Mouse (Mus musculus) midbrain, postnatal 0 days (tissue): ENCODE measurements around the gene Lims1. TPM values are rescaled to one million over a fixed set of nuclear protein-coding genes. Genes with fewer than 3 reads are reported as not detected.

Experiments used
- ATAC-seq: fragments of 200-750 bp; cut with Nextera tagmentation; 2 replicates; pipeline ENCODE4 v1.8.0; 2017; ENCODE audit warnings: moderate number of reproducible peaks, mild to moderate bottlenecking, moderate TSS enrichment, moderate library complexity; ENCODE audit not compliant: low FRiP score
- DNase-seq: peaks from one replicate; pipeline ENCODE4 v3.0.0-alpha.2; 2015; ENCODE audit warnings: low spot score
- H3K27ac ChIP-seq: fragments of 300-500 bp; sonication (generic); 2 replicates; pipeline ENCODE4 v1.5.1; 2014; ENCODE audit warnings: low read depth, mild to moderate bottlenecking, low read length, mixed read lengths
- H3K27me3 ChIP-seq: fragments of 300-500 bp; sonication (generic); 2 replicates; pipeline ENCODE4 v1.6.1; 2014; ENCODE audit warnings: low read length, control low read depth, mixed read lengths; ENCODE audit not compliant: insufficient read depth
- H3K36me3 ChIP-seq: fragments of 300-500 bp; sonication (generic); 2 replicates; pipeline ENCODE4 v1.6.1; 2014; ENCODE audit warnings: low read length, control low read depth, mixed read lengths; ENCODE audit not compliant: insufficient read depth
- H3K4me1 ChIP-seq: fragments of 300-500 bp; sonication (generic); 2 replicates; pipeline ENCODE4 v1.6.1; 2014; ENCODE audit warnings: mild to moderate bottlenecking, control low read depth, antibody characterized with exemption, low read length, mixed read lengths; ENCODE audit not compliant: insufficient read depth
- H3K4me2 ChIP-seq: fragments of 300-500 bp; sonication (generic); 2 replicates; pipeline ENCODE4 v1.6.1; 2014; ENCODE audit warnings: low read depth, mild to moderate bottlenecking, low read length, mixed read lengths; ENCODE audit not compliant: poor library complexity, severe bottlenecking
- H3K4me3 ChIP-seq: fragments of 300-500 bp; sonication (generic); 2 replicates; pipeline ENCODE4 v1.5.1; 2014; ENCODE audit warnings: low read depth, mild to moderate bottlenecking, low read length, moderate library complexity
- H3K9ac ChIP-seq: fragments of 300-500 bp; sonication (generic); replicated peaks from 2 replicates; pipeline ENCODE4 v1.6.1; 2014; ENCODE audit warnings: mild to moderate bottlenecking, low read length, moderate library complexity, mixed read lengths; ENCODE audit not compliant: poor library complexity, severe bottlenecking
- H3K9me3 ChIP-seq: fragments of 300-500 bp; sonication (generic); 2 replicates; pipeline ENCODE4 v1.6.1; 2016; ENCODE audit warnings: low read length, control low read depth
- CTCF ChIP-seq: IDR thresholded peaks from 2 replicates; pipeline ENCODE4 v1.5.1; 2016; ENCODE audit warnings: antibody characterized with exemption, mild to moderate bottlenecking
- whole genome bisulfite sequencing: fragments of 180-500 bp; shearing (Covaris S2); extraction: QIAGEN DNeasy Blood & Tissue Kit; methylation state at CpG from one replicate; pipeline ENCODE4 v1.1.7; 2014; 5-methylcytosine and 5-hydroxymethylcytosine counted together
- polyA plus RNA-seq: library from polyadenylated mRNA; unstranded; fragments of >200 nt; fragmentation: Nextera tagmentation; extraction: Ambion mirVana; gene quantifications from 2 replicates; pipeline ENCODE4 v1.2.1, GENCODE M21; 2015
- total RNA-seq: library from RNA; depleted of rRNA; stranded (reverse); fragments of >200 nt; gene quantifications from 2 replicates; pipeline ENCODE4 v1.2.3, GENCODE M21; 2014; rRNA removed

Lims1 gene
- total RNA-seq (32.3 and 39.4 TPM in 2 replicates), polyA plus RNA-seq (41.3 and 44.0 TPM in 2 replicates)

DNA sequence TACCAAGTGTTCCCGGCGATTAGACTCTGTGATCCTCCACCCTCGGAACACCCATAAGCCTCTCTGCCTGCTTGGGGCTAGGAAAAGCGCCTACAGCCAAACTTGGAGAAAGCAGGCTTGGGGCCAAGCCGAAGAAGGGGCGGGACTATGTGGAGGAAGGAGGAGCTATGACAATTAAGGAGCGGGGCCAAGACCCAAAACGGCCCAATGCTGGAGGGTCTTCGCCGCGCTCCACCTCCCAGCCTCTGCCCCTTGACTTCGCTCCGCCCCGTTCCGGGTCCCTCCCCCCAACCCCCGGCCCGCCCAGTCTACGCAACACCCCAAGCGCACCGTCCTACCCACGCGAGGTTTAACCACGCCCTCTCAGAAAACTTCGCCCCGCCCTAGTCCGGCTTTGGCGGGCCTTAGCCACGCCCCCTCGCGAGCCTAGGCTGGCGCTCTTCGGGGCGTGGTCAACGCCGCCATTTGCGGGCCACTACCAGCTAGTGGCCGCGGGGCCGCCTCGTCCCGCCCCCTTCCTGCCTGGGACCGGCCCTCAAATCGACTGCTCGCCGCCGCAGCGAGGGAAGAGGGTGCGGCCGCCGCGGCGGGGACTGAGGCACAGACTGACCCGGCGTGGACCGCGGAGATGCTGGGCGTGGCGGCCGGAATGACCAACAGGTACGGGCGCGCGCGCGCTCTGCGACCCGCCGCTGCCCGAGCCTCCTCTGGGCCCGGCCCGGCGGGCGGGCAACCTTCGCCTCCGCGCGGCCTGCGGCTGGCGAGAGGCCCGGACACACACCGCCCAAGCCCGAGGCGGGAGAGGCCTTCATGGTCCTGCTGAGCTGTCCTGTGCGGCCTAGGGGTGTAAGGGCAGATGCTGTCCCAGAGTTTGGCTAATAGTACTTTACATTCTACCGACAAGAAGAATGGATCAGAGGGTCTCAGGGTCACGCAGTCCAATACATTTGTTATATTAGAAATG is at the start of gene Lims1:
Gene Lims1, plus strand, starts transcription at position 439 of the 964 bp plus-strand sequence.
- H3K9me3 ChIP-seq, result no peaks in the 10 kb centered on the region
- WGBS, result under 1% methylated on average over 79 of the region's 86 CpGs
- H3K9ac ChIP-seq, result peak within 1 kb of the TSS; percentile 75
- H3K27me3 ChIP-seq, result no peaks in the 10 kb centered on the region
- no peak; the same call in none of the 2 replicates for TF ChIP-seq CTCF
- peak within 1 kb of the TSS; percentile 57 for H3K4me2 ChIP-seq
- DNase-seq (peak; percentile 98), ATAC-seq (peak; percentile 97)
- peaks cover 14% of the 10 kb centered on the region for H3K4me1 ChIP-seq
- peak within 1 kb of the TSS; percentile 87 for H3K4me3 ChIP-seq
- H3K36me3 ChIP-seq, result no peaks in the 10 kb centered on the region
- H3K27ac ChIP-seq, result peak within 1 kb of the TSS; percentile 77

DNA sequence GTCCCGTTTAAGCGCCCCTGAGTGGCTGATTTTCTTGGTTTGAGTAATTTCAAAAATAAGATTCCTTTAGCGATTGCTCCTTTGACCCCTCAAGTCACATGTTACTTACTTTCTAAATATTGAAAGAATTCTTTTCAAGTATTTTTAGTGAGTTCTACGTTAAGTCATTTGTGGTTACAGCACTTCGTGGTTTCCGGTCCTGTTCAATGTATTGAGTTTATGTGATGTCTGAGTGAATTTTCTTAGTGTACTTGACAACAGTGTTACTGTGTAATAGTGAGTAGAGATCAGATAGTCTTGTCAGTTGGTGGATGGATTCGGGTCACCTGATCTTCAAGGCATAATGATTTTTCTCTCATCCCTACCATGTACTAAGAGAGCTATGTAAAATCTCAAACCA is 41.0 kb upstream of the Lims1 start:
- Histone ChIP-seq H3K9ac (no peak overlapping the region), H3K27ac (no peak overlapping the region), H3K4me3 (no peak overlapping the region), H3K36me3 (peaks cover 20% of the 10 kb centered on the region; the same call in 1 of the 2 replicates), H3K4me1 (no peaks in the 10 kb centered on the region), H3K27me3 (no peaks in the 10 kb centered on the region), H3K9me3 (no peaks in the 10 kb centered on the region), H3K4me2 (no peak overlapping the region)
- ATAC-seq (no peak), DNase-seq (no peak)
- WGBS, result 97% methylated on average over 7 of the region's 7 CpGs
- TF ChIP-seq CTCF, result no peak

DNA sequence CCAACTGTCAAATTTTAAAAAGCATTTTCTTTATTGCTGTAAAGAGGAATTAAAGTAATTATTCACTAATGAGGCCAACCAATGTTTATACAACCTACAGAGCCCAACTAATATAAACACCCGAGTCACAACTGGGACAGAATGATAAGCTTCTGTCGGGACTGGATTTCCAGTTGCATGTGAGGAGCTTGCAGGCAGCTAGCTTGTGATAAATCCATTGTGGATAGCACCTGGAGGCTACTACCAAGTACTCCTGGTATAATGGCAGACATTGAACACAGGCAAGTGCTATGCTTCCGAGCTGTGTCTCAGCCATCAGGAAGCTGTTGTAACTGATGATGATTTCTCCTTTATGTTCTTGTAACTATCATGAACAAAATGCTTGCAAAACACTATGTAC is 32.5 kb upstream of the Lims1 start:
- Histone ChIP-seq H3K4me2 (no peak overlapping the region), H3K36me3 (peaks cover 64% of the 10 kb centered on the region), H3K27me3 (no peaks in the 10 kb centered on the region), H3K27ac (no peak overlapping the region), H3K4me3 (no peak overlapping the region), H3K4me1 (no peaks in the 10 kb centered on the region), H3K9ac (no peak overlapping the region), H3K9me3 (no peaks in the 10 kb centered on the region)
- no peak for DNase-seq
- no peak for ATAC-seq
- TF ChIP-seq CTCF, result no peak
- 98% methylated on average over 3 of the region's 3 CpGs for WGBS

DNA sequence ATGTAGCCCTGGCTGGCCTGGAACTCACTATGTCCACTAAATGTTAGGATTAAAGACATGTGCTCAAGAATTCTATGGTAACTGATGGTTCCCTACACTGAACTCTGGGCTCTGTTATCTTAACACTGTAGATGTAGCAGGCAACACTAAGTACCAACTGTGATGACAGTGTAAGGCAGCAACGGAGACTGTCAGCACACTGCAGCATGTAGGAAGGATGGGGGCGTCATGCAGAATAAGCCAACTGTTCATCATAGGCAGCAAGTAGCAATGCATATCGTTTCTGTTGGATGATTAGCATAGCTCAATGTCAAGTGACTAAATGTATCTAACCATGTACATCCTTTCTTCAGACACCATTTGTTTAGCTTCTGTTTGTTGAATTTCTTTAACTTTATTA is 29.0 kb upstream of the Lims1 start:
- no peak for TF ChIP-seq CTCF
- ATAC-seq (no peak), DNase-seq (no peak)
- Histone ChIP-seq H3K36me3 (peaks cover 81% of the 10 kb centered on the region), H3K9ac (no peak overlapping the region), H3K9me3 (no peaks in the 10 kb centered on the region), H3K4me2 (no peak overlapping the region), H3K4me1 (no peaks in the 10 kb centered on the region), H3K27me3 (no peaks in the 10 kb centered on the region), H3K27ac (no peak overlapping the region), H3K4me3 (no peak overlapping the region)
- WGBS, result 99% methylated on average over 3 of the region's 3 CpGs

DNA sequence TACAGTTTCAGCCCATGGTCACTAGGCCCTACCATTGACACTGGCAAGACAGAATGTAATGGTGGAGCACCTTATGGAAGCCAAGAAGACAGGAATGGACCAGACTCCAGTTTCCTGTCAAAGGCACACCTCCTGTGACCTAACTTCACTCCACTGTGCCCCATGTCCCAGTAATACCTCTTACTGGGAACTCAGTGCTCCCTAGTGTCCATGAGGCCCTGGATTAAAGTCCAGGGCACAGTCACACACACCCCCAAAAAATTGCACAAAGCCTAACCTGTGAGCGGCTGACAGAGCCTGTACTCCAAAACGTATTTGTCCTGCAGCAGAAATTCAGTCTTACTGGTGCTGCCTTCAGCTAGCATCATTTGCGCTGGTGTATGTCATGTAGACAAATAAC is 27.7 kb upstream of the Lims1 start:
- WGBS, result 97% methylated on average over 3 of the region's 3 CpGs
- H3K27me3 ChIP-seq, result no peaks in the 10 kb centered on the region
- H3K36me3 ChIP-seq, result peaks cover 75% of the 10 kb centered on the region
- TF ChIP-seq CTCF, result no peak
- no peaks in the 10 kb centered on the region for H3K4me1 ChIP-seq
- no peak overlapping the region for H3K27ac ChIP-seq
- ATAC-seq, result no peak
- no peak overlapping the region for H3K9ac ChIP-seq
- H3K4me3 ChIP-seq, result no peak overlapping the region
- no peak overlapping the region for H3K4me2 ChIP-seq
- DNase-seq, result no peak
- H3K9me3 ChIP-seq, result no peaks in the 10 kb centered on the region

DNA sequence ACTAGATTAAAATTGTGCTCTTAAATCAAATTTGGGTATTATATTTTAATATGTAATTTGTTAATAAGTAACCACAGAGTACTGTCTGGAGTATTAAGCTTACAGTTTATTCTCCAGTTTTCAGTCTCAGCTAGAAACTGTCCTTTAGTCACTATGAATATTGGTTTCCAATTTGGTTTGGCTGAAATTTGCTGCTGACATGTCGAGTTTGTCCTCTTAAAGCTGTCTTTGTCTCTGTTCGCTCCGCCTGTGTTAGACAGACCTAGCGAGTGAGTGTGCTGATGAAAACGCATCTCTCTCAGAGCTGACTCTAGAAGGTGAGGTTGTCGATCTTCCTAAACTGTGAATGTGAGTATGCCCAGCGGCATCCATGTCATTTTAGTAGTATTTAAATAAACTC is 18.3 kb upstream of the Lims1 start:
- Histone ChIP-seq H3K27ac (no peak overlapping the region), H3K9ac (no peak overlapping the region), H3K27me3 (no peaks in the 10 kb centered on the region), H3K36me3 (peaks cover 25% of the 10 kb centered on the region), H3K4me3 (no peak overlapping the region), H3K4me1 (no peaks in the 10 kb centered on the region), H3K9me3 (no peaks in the 10 kb centered on the region), H3K4me2 (no peak overlapping the region)
- 93% methylated on average over 7 of the region's 7 CpGs for WGBS
- DNase-seq (no peak), ATAC-seq (no peak)
- TF ChIP-seq CTCF, result no peak
